Mouse (Mus musculus) liver, adult 2 months (tissue): ENCODE results near the gene Gm20662. TPM values are rescaled to one million over a fixed set of nuclear protein-coding genes. Genes with fewer than 3 reads are reported as not detected.

ENCODE experiments used
- DNase-seq: peaks from one replicate; pipeline ENCODE4 v3.0.0-alpha.2; 2011; ENCODE audit warnings: low read depth, low spot score; ENCODE audit errors: extremely low read depth
- H3K27ac ChIP-seq: fragments of 200-500 bp; replicated peaks from 2 replicates; pipeline ENCODE4 v1.5.1; 2012; ENCODE audit warnings: low read depth, mild to moderate bottlenecking, control low read depth, inconsistent platforms, low read length; ENCODE audit not compliant: insufficient read depth
- H3K27me3 ChIP-seq: fragments of 200-500 bp; 2 replicates; pipeline ENCODE4 v1.6.1; 2012; ENCODE audit warnings: mild to moderate bottlenecking, moderate library complexity, low read length, inconsistent platforms; ENCODE audit not compliant: control insufficient read depth, insufficient read depth
- H3K36me3 ChIP-seq: fragments of 200-500 bp; 2 replicates; pipeline ENCODE4 v1.6.1; 2012; ENCODE audit warnings: low read length, inconsistent platforms; ENCODE audit not compliant: control insufficient read depth, insufficient read depth
- H3K4me1 ChIP-seq: fragments of 200-500 bp; 2 replicates; pipeline ENCODE4 v1.6.1; 2011; ENCODE audit warnings: low read length; ENCODE audit not compliant: control insufficient read depth, insufficient read depth
- H3K4me3 ChIP-seq: fragments of 200-500 bp; 2 replicates; pipeline ENCODE4 v1.5.1; 2011; ENCODE audit warnings: low read depth, mild to moderate bottlenecking, control low read depth, low read length, moderate library complexity; ENCODE audit not compliant: insufficient read depth
- H3K79me2 ChIP-seq: fragments of 200-500 bp; 2 replicates; pipeline ENCODE4 v1.6.1; 2012; ENCODE audit warnings: inconsistent platforms, mild to moderate bottlenecking, low read length, moderate library complexity; ENCODE audit not compliant: control insufficient read depth, insufficient read depth
- H3K9ac ChIP-seq: fragments of 200-500 bp; 2 replicates; pipeline ENCODE4 v1.6.1; 2012; ENCODE audit warnings: low read depth, mild to moderate bottlenecking, control low read depth, inconsistent platforms, low read length
- CTCF ChIP-seq: fragments of 200-500 bp; IDR thresholded peaks from 2 replicates; pipeline ENCODE4 v1.5.1; 2011; ENCODE audit warnings: low read depth, low read length, control low read depth
- POLR2A ChIP-seq: fragments of 200-500 bp; IDR thresholded peaks from 2 replicates; pipeline ENCODE4 v1.6.1; 2011; ENCODE audit warnings: low read length, control low read depth; ENCODE audit not compliant: insufficient read depth; ENCODE audit errors: extremely low read depth
- whole genome bisulfite sequencing: fragments of 180-500 bp; shearing (Covaris S2); methylation state at CpG from one replicate; pipeline ENCODE4 v1.1.7; 2018; 5-methylcytosine and 5-hydroxymethylcytosine counted together
- polyA plus RNA-seq: library from polyadenylated mRNA; depleted of rRNA; stranded (reverse); fragments of >200 nt; gene quantifications from 2 replicates; pipeline ENCODE4 v1.2.3, GENCODE M21; 2012
- total RNA-seq: library from RNA; depleted of rRNA; stranded (reverse); fragments of >200 nt; gene quantifications from 2 replicates; pipeline ENCODE4 v1.2.3, GENCODE M21; 2014

The Gm20662 gene
- total and polyA plus RNA-seq, 2 experiments = 0.76 TPM; not detected in 1

DNA sequence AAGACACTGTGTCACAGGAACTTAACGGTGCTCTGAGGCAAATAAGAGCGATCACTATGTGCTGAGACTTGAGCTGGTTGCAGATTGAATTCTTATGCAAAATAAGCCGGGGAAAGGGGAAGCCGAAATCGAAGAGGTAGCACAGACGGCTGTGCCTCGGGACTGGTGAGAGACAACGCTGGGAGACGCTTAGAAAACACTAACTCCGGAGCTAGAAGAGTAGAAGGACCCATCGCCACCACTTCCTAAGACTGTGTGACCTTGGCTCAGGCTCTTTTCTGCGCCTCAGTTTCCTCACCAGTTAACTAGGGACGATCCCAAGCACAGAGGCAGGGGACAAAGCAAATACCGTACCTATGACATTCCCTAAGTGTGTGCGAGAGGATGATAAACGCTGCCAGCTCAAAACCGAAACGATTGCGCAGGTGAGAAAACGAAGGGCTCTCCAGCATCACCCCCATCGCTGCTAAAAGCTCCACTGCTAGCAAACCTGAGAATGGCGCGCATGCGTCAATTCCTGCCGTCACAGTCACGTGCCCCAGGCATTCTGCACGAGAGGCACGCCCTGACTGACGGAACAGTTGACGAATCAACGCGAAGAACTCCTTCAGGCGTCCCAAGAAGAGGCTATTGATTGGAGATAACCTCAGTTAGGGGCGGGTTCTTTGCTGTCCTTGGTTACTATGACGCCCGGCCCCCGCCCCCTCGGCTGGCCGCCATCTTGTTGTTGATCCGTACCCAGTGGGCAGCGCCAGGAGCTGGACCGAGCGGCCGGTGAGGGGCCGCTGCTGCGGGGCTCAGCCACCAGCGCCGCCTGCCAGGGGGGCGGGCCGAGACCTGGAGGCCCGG is 6.0 kb downstream of the Gm20662 start, which contains the start of gene Ip6k1:
Gene Ip6k1 (plus strand): TSS at position 580 of the 849 bp plus-strand sequence.
- peak within 1 kb of the TSS; percentile 91 for H3K4me3 ChIP-seq
- TF ChIP-seq POLR2A = peak; percentile 60; the same call in 1 of the 2 replicates
- TF ChIP-seq CTCF = no peak
- WGBS = under 1% methylated on average over 51 of the region's 51 CpGs

DNA sequence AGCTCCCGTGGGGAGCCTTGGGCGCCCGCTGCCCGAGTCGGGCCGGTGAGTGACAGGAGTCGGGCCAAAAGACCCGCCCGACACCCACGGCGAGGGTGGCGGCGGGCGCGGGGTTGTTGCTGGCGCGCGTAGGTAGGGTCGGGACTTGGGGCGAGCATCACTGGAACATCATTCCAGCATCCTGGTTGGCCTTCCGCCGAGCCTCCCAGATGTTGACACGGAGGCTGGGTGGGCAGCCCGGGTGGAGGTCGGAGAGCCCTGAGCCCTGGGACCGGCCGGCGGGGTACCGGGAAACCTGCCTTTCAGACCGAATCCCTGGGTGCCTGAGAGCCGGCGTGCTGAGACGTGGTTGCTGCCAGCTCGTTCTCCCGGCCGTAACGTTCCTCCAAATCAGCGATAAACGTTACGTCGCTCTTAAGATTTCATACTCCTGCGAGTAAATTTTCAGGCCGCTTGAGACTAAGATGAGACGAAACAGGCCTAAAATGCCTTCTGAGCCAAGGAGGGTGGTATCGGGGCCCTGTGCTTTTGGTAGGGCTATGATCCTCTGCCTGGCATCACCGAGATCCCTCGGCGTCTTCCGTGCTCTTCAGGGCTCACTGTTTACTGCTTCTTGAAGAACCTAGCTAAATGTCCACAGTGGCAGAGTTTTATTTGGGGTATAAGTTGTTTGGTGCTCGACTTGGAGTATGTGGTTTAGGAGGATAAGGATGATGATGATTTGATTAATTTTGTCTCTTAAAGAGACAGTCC is 6.8 kb downstream of the Gm20662 start:
- WGBS = under 1% methylated on average over 50 of the region's 50 CpGs
- H3K4me1 ChIP-seq = peaks cover 16% of the 10 kb centered on the region

More for the DNA sequence above, 6.0 kb downstream of the Gm20662 start, which contains the start of gene Ip6k1:
- Histone ChIP-seq H3K27me3 (no peaks in the 10 kb centered on the region), H3K27ac (peak within 1 kb of the TSS; percentile 81), H3K9ac (peak within 1 kb of the TSS; percentile 93), H3K4me1 (peaks cover 16% of the 10 kb centered on the region), H3K79me2 (peaks cover 15% of the 10 kb centered on the region; the same call in 1 of the 2 replicates), H3K36me3 (no peaks in the 10 kb centered on the region)
- DNase-seq = peak; percentile 99

DNA sequence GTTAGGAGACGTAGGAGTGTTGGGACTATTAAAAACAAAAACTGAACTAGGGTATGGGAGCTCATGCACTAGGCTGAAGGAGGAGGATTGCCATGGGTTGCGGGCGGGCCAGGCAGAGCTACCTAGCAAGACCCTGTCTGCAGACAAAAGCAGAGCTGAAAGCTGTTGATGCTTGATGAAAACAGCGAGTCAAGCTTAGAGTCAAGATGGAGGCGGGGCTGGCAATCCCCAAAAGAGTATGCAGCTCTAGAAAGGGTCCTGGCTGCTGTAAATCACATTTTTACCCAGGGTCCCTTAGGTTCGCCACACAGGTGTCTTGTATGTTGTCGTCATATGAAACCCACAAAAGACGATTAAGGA is 7.4 kb downstream of the Gm20662 start:
- peak overlapping the region; percentile 91; the same call in 1 of the 2 replicates for H3K4me3 ChIP-seq

More for the DNA sequence above, 6.8 kb downstream of the Gm20662 start:
- peak overlapping the region; percentile 81 for H3K27ac ChIP-seq
- H3K4me3 ChIP-seq = peak overlapping the region; percentile 91
- TF ChIP-seq CTCF = no peak
- TF ChIP-seq POLR2A = no peak
- H3K36me3 ChIP-seq = no peaks in the 10 kb centered on the region
- H3K79me2 ChIP-seq = peaks cover 19% of the 10 kb centered on the region; the same call in 1 of the 2 replicates
- no peaks in the 10 kb centered on the region for H3K27me3 ChIP-seq
- peak; percentile 37 for DNase-seq
- H3K9ac ChIP-seq = peak overlapping the region; percentile 93

DNA sequence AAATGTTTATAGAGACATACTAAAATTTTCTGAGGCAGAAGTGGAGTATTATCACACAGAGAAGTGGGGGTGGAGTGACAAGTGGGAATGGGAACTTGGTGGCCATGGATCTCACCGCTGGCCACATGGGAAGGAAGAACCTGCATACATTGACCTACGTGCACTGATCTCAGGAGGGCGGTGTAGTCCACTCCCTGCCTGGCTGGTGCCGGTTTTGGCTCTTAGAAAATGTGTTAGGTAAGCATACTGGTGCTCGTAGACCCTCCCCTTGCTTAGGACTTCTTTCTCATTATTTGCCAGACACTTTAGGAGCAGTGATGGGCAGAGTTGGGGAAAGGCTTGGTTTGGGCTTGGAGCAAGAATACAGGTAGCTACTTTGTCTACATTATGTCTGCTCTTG is 11.9 kb downstream of the Gm20662 start:
- no peak for DNase-seq
- no peak overlapping the region for H3K9ac ChIP-seq
- H3K4me1 ChIP-seq = peaks cover 20% of the 10 kb centered on the region
- no peak overlapping the region for H3K27ac ChIP-seq
- H3K4me3 ChIP-seq = no peak overlapping the region
- H3K36me3 ChIP-seq = no peaks in the 10 kb centered on the region
- H3K79me2 ChIP-seq = peaks cover 32% of the 10 kb centered on the region; the same call in 1 of the 2 replicates
- TF ChIP-seq CTCF (no peak), POLR2A (no peak)
- H3K27me3 ChIP-seq = no peaks in the 10 kb centered on the region
- WGBS = 74% methylated on average over 5 of the region's 5 CpGs

More for the DNA sequence above, 7.4 kb downstream of the Gm20662 start:
- H3K79me2 ChIP-seq = peaks cover 25% of the 10 kb centered on the region; the same call in 1 of the 2 replicates
- TF ChIP-seq CTCF (no peak), POLR2A (no peak)
- H3K27me3 ChIP-seq = no peaks in the 10 kb centered on the region
- peak overlapping the region; percentile 58 for H3K9ac ChIP-seq
- H3K36me3 ChIP-seq = no peaks in the 10 kb centered on the region
- peaks cover 19% of the 10 kb centered on the region for H3K4me1 ChIP-seq
- no peak for DNase-seq
- 32% methylated on average over 8 of the region's 8 CpGs for WGBS
- no peak overlapping the region; the same call in 1 of the 2 replicates for H3K27ac ChIP-seq

DNA sequence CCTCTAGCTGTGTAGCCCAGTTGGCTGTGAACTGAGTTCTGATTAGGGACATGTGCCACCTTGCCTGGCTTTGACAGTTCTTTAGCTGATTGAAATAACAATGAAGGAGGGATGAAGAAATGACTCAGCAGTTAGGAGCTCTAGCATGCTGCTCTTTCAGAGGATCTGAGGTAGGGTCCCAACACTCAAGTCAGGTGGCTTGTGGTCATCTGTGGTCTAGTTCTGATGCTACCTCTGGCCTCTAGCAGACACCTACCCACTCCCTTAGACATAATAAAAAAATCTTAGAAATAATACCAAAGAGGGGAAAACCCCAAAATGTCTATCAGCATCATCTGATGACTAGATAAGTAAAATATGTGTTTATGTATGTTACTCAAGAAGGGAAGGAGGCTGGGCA is 14.2 kb downstream of the Gm20662 start:
- 0 out of 2 replicates have a peak, but pooled peaks cover 3% of the 10 kb centered on the region for H3K36me3 ChIP-seq
- DNase-seq = no peak
- H3K27ac ChIP-seq = no peak overlapping the region
- H3K79me2 ChIP-seq = peaks cover 26% of the 10 kb centered on the region; the same call in 1 of the 2 replicates
- H3K4me3 ChIP-seq = no peak overlapping the region
- no peaks in the 10 kb centered on the region for H3K27me3 ChIP-seq
- TF ChIP-seq CTCF (no peak), POLR2A (no peak)
- H3K4me1 ChIP-seq = peaks cover 8% of the 10 kb centered on the region
- no peak overlapping the region for H3K9ac ChIP-seq
